Mouse (Mus musculus) T-helper 2 cell (primary cell): Measurements from ENCODE around the gene Cmip.

Experiments used
- in situ Hi-C: fragments of 300-600 bp; cut with MboI, MseI; formaldehyde crosslinking; loops from one replicate; pipeline ENCODE4 v1.15.1; 2025; ENCODE audit warnings: high pct_unique_total_duplicates

The Cmip gene

GRCm38 (mm10) chr8:117498179-117498914 is 241.5 kb downstream of the Cmip start, which contains the start of gene Plcg2:
Plcg2 (plus strand) TSS chr8:117498291.
- in situ Hi-C loops, result no loop called here

- in situ Hi-C loops, result no loop called here
Measured at GRCm38 (mm10) chr8:117498915-117499540, 242.2 kb downstream of the Cmip start.

GRCm38 (mm10) chr8:117500232-117500823 is 243.5 kb downstream of the Cmip start:
- in situ Hi-C loops, result no loop called here

GRCm38 (mm10) chr8:117501323-117501722 is 244.5 kb downstream of the Cmip start:
- in situ Hi-C loops, result no loop called here

GRCm38 (mm10) chr8:117503405-117504069 is 246.7 kb downstream of the Cmip start:
- in situ Hi-C loops, result no loop called here

- in situ Hi-C loops, result no loop called here
Measured at GRCm38 (mm10) chr8:117507703-117508102, 250.8 kb downstream of the Cmip start.
